Mouse (Mus musculus): ENCODE results near the gene Aqp9.

DNA sequence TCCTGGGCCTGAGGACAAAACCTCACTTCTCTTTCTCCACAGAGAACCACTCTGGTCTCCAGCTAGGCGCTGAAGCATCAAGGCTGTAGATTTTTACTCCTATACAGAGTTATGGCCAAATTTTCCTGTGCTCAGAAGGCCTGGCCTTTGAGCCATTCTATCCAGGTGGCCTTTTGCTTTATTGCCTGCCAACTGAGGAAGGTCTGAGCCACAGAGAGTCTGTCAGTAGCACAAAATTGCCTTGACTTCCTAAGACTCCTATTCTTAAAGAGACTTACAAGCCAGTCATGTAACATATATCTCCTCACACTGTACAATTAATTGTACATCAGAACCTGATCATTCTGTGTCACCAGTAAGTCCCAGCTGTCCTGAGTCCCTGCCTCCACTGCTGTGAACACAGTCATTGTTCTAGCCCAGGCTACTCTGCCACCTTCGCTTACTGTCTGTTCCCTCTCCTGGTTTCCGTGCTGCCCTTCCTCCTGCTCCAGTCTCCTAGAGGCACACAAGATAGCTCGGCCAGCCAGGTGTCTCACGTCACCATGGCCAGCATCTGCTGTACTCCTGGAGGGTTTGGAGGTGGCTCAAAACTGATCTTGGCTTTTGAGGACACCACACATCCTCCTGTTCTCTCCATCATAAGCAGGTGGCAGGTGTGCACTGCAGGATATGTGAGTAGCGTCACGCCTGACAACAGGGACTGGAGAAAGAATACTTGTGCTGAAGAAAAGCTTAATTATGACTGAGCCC lies 96.7 kb downstream of the Aqp9 start:
- TF ChIP-seq CTCF (IDR thresholded peaks at IDR 0.05; ENCODE audit: insufficient read depth, low read depth, low read length): no peak
- TF ChIP-seq POLR2A (IDR thresholded peaks at IDR 0.05; ENCODE audit: insufficient read depth, low read depth, low read length): no peak

Measured in olfactory bulb, adult 2 months (tissue).